Mouse (Mus musculus) ES-E14 (cell line): ENCODE data around the gene Galnt2.

ENCODE experiments used
- CHD2 ChIP-seq: IDR thresholded peaks from 2 replicates; pipeline ENCODE4 v1.6.1; 2014; ENCODE audit warnings: mild to moderate bottlenecking, low read depth, low read length, inconsistent platforms
- HCFC1 ChIP-seq: IDR thresholded peaks from 2 replicates; pipeline ENCODE4 v1.6.1; 2012; ENCODE audit warnings: low read length, inconsistent platforms, borderline replicate concordance; ENCODE audit not compliant: insufficient read depth
- MAFK ChIP-seq: IDR thresholded peaks from 2 replicates; pipeline ENCODE4 v1.6.1; 2014; ENCODE audit warnings: mild to moderate bottlenecking, low read depth, low read length, inconsistent platforms; ENCODE audit not compliant: insufficient read depth
- ZC3H11A ChIP-seq: IDR thresholded peaks from 2 replicates; pipeline ENCODE4 v1.6.1; 2012; ENCODE audit warnings: low read depth, mild to moderate bottlenecking, inconsistent platforms, low read length, borderline replicate concordance
- ZNF384 ChIP-seq: IDR thresholded peaks from 2 replicates; pipeline ENCODE4 v1.6.1; 2012; ENCODE audit warnings: low read depth, low read length, inconsistent platforms

DNA sequence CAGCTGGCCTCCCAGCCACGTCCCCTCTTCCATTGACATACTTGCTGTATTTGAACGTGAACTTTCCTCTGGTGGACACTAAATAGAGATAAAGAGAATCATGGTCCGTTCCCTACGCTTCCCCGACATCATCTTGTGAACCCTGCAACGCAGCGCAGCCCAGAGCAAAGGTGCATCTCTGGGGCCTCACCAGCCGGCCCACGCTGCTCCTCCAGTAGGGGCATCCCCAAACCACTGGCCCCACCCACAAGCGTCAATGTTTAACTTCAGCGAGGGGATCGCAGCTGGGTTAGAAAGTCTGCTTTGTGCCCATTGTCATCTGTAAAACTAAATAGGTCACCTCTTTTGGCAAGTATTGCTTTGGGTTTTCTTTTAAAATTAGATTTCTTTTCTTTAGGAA lies 112.8 kb downstream of the Galnt2 start:
- TF ChIP-seq ZC3H11A (no peak), HCFC1 (no peak), MAFK (no peak), ZNF384 (no peak), CHD2 (no peak)
